In the genomic region with DNA sequence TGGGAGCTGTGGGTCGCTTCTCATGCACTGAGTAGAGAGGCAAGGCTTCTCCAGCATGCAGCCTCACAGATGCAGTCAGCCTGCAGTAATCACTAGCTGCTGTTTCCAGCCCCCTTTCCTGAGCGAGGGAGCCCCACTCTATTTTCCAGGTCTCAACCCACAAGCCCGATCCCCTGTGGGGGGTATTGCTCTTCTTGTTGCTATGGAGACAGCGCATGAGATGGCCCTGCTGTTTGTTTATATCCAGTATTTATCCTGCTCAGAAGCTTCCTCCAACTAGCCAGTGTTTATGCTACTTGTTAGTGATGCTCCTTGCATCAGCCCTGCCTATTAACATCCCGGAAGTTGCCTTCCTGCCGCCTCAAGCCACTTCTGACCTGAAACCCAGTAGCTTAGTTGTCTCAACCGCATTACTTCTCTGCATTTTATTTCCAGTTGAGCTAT, we compare ENCODE assay signal across 8 mouse cellular contexts. TPM values are rescaled to one million over a fixed set of nuclear protein-coding genes. Genes with fewer than 3 reads are reported as not detected.
A peak's percentile ranks its signal among the peaks of the same experiment; 100 is the strongest.
DNase-seq lines count a peak whose midpoint lies in the region; ATAC-seq lines count a peak whose summit lies in the region.

No protein-coding gene starts in this region.

- peaks cover 20% of the 10 kb centered on the region for H3K4me1 ChIP-seq in neural tube, embryonic 14.5 days (ENCODE audit: control insufficient read depth, insufficient read depth, low read length)

- no peaks in the 10 kb centered on the region for H3K9me3 ChIP-seq in neural tube, embryonic 14.5 days (ENCODE audit: control insufficient read depth, low read length)

- H3K36me3 ChIP-seq in neural tube, embryonic 14.5 days (ENCODE audit: control insufficient read depth, insufficient read depth, low read length) = no peaks in the 10 kb centered on the region

- ATAC-seq in neural tube, embryonic 14.5 days (ENCODE audit: low read depth) = peak; percentile 90

- WGBS in neural tube, embryonic 14.5 days = 10% methylated on average over 7 of the region's 7 CpGs

- peak overlapping the region; percentile 41 for H3K4me2 ChIP-seq in neural tube, embryonic 14.5 days (ENCODE audit: low read depth, low read length)

- DNase-seq in kidney, postnatal 10 days = peak; percentile 45
- DNase-seq in kidney, postnatal 25 days = no peak
- peak; percentile 2 for DNase-seq in cerebellum, adult 8-10 months
- peak; percentile 79 for DNase-seq in forelimb bud, embryonic 11.5 days (ENCODE audit: low read depth, low spot score)
- peak; percentile 55 for DNase-seq in left cerebral cortex, postnatal 4 days
- no peak for DNase-seq in B cell, adult 2 months
- no peak for DNase-seq in spleen, adult 18-20 months

- H3K9ac ChIP-seq in neural tube, embryonic 14.5 days (replicated peaks; ENCODE audit: low read depth, low read length) = peak overlapping the region; percentile 37; the same call in 1 of the 2 replicates

- intact Hi-C loops in left cerebral cortex, postnatal 4 days (cut with DNase I) = no loop called here

- peak overlapping the region; percentile 69 for H3K27ac ChIP-seq in neural tube, embryonic 14.5 days (ENCODE audit: low read depth, low read length)

- H3K27me3 ChIP-seq in neural tube, embryonic 14.5 days (ENCODE audit: control insufficient read depth, insufficient read depth, low read length) = no peaks in the 10 kb centered on the region

- H3K4me3 ChIP-seq in neural tube, embryonic 14.5 days (ENCODE audit: low read depth, low read length) = 0 out of 2 replicates have a peak overlapping the region, but pooled peaks have one; percentile 9

RNA-seq across cellular contexts. Expression of gene Tmpo, which starts 48.4 kb away (rescaled TPM):
- total RNA-seq in left cerebral cortex, postnatal 4 days (2021) = 10 to 100 TPM; 70.0 to 76.8 TPM
- polyA plus RNA-seq in neural tube, embryonic 14.5 days (2014; fragmentation: Nextera tagmentation; extraction: Ambion mirVana) = 96.1 and 117 TPM in 2 replicates

Comparison
In these comparisons a context has a peak if more than half of its experiments do, and no peak if none do; other contexts are left out.
1. DNase-seq: peak in kidney, postnatal 10 days (single experiment), cerebellum, adult 8-10 months (single experiment), forelimb bud, embryonic 11.5 days (single experiment) and left cerebral cortex, postnatal 4 days (single experiment); none in kidney, postnatal 25 days (0 of 2), B cell, adult 2 months (0 of 2) and spleen, adult 18-20 months (0 of 2).